12 mouse cellular contexts compared by ENCODE assay signal in genomic region chr19:45360486-45360885, GRCm38 (mm10).
"Had no signal": no experiment of that assay in that cellular context is flagged by ENCODE, and none has a peak within 500 bp of the region (broad histone marks: within the 10 kb centered on the region; RNA-seq: fewer than 3 reads in every experiment).

No protein-coding gene starts in this region.

- H3K27ac ChIP-seq: kidney, postnatal 0 days; limb, embryonic 10.5 days; midbrain, embryonic 13.5 days had no signal

- H3K4me3 ChIP-seq: limb, embryonic 10.5 days; midbrain, embryonic 13.5 days had no signal

- DNase-seq: kidney, adult 2 months; kidney, postnatal 36 days; layer of hippocampus, adult 9-11 months; lung, adult 2 months; lung, postnatal 36 days; right cerebral cortex, adult 18-20 months; right cerebral cortex, postnatal 25 days; thymus, postnatal 36 days had no signal

- H3K4me2 ChIP-seq: midbrain, embryonic 13.5 days had no signal

- ATAC-seq: lung, postnatal 0 days; midbrain, embryonic 13.5 days had no signal

- H3K27me3 ChIP-seq: midbrain, embryonic 13.5 days had no signal

- H3K9me3 ChIP-seq: limb, embryonic 10.5 days; midbrain, embryonic 13.5 days had no signal

- H3K9ac ChIP-seq: midbrain, embryonic 13.5 days had no signal

- H3K36me3 ChIP-seq: limb, embryonic 10.5 days; midbrain, embryonic 13.5 days had no signal
